8 mouse cellular contexts compared by ENCODE assay signal in the genomic region with DNA sequence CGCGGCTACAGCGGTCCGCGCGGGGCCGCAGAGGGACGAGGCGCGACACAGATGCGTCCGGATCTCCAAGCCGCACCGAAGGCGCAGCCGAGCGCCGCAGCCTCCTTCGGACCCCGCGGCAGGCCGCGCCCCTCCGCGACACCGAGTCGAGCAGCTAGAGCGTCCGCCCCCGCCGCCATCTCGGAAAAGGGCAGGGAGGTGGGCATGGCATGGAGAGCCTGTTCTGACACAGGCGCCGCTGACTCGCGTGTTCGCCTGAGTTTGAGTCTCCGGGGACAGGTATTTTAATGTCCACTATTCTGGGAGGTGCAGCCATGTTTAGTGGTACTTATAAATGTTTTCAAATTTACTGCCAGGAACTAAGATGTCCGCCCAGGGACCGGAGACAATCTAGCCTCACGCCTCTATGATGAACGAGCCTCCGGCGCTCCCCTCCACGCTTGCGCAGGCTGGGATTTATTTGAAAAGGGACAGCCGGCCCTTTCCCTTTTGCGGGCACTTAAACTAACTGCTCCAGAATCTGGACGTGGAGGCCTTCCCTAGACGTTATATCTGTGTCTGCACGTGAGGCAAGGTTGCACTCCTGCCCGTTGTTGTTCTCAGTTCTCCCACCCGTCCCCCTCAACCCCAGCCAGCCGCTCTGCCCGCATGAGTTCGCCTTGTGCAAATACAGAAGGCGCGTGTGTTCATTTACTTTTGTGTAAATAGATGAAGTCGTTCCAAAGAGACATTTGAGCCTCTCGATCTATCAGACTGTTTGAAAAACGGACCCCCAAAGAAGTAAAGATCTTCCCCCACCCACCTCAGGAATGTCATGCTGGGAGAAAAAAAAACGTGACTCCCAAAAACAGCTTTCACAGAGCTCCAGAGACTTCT. TPM values are rescaled to one million over a fixed set of nuclear protein-coding genes. Genes with fewer than 3 reads are reported as not detected.
DNase-seq lines count a peak whose midpoint lies in the region; ATAC-seq and TF ChIP-seq lines count a peak whose summit lies in the region.

No protein-coding gene starts in this region.

- no peaks in the 10 kb centered on the region for H3K27me3 ChIP-seq in forebrain, embryonic 14.5 days (replicated peaks; ENCODE audit: control insufficient read depth, insufficient read depth, low read length)
- H3K27me3 ChIP-seq in liver, postnatal 0 days (ENCODE audit: insufficient read depth, low read length): no peaks in the 10 kb centered on the region
- H3K27me3 ChIP-seq in neural tube, embryonic 13.5 days: no peaks in the 10 kb centered on the region

- peak; percentile 95 for ATAC-seq in forebrain, embryonic 14.5 days
- ATAC-seq in liver, postnatal 0 days: peak; percentile 92
- ATAC-seq in neural tube, embryonic 13.5 days (ENCODE audit: low read depth): peak; percentile 90

- H3K27ac ChIP-seq in ES-E14 (ENCODE audit: insufficient read depth, low read depth, low read length, poor library complexity, severe bottlenecking): peak overlapping the region; percentile 80
- peak overlapping the region; percentile 87 for H3K27ac ChIP-seq in forebrain, embryonic 14.5 days (ENCODE audit: low read depth, low read length)
- H3K27ac ChIP-seq in liver, postnatal 0 days (ENCODE audit: low read depth): peak overlapping the region; percentile 88
- peak overlapping the region; percentile 87 for H3K27ac ChIP-seq in neural tube, embryonic 13.5 days (replicated peaks)

- H3K9me3 ChIP-seq in ES-E14 (ENCODE audit: control insufficient read depth, insufficient read depth, low read depth, low read length): no peaks in the 10 kb centered on the region
- H3K9me3 ChIP-seq in forebrain, embryonic 14.5 days (replicated peaks; ENCODE audit: control insufficient read depth, low read length): no peaks in the 10 kb centered on the region
- H3K9me3 ChIP-seq in liver, postnatal 0 days (ENCODE audit: low read length): no peaks in the 10 kb centered on the region
- no peaks in the 10 kb centered on the region for H3K9me3 ChIP-seq in neural tube, embryonic 13.5 days

- TF ChIP-seq CTCF in liver, postnatal 0 days (IDR thresholded peaks at IDR 0.05; ENCODE audit: low read depth): 0 out of 2 replicates have a peak, but pooled peaks have one; percentile 1

- H3K4me1 ChIP-seq in ES-E14 (ENCODE audit: control insufficient read depth in 2 of 2, insufficient read depth in 2 of 2, low read length in 2 of 2, poor library complexity in 1 of 2): peaks cover 0 to 8% of the 10 kb centered on the region in 2 experiments; a peak in 1 of 4 replicates
- peaks cover 8% of the 10 kb centered on the region for H3K4me1 ChIP-seq in forebrain, embryonic 14.5 days (ENCODE audit: control insufficient read depth, insufficient read depth, low read length)
- peaks cover 16% of the 10 kb centered on the region for H3K4me1 ChIP-seq in liver, postnatal 0 days (ENCODE audit: insufficient read depth)
- peaks cover 36% of the 10 kb centered on the region for H3K4me1 ChIP-seq in neural tube, embryonic 13.5 days (replicated peaks)

- H3K9ac ChIP-seq in ES-E14 (ENCODE audit: insufficient read depth, low read depth, low read length, poor library complexity, severe bottlenecking): peak overlapping the region; percentile 86
- H3K9ac ChIP-seq in forebrain, embryonic 14.5 days (ENCODE audit: low read length): peak overlapping the region; percentile 97
- H3K9ac ChIP-seq in liver, postnatal 0 days (replicated peaks): peak overlapping the region; percentile 86
- peak overlapping the region; percentile 84 for H3K9ac ChIP-seq in neural tube, embryonic 13.5 days

- intact Hi-C loops in heart, postnatal 14 days (cut with DNase I): no loop called here

- WGBS in forebrain, embryonic 14.5 days: under 1% methylated on average over 62 of the region's 62 CpGs
- under 1% methylated on average over 62 of the region's 62 CpGs for WGBS in large intestine, adult 2 months
- WGBS in liver, postnatal 0 days (ENCODE audit: insufficient replicate concordance): under 1% methylated on average over 43 of the region's 62 CpGs
- WGBS in neural tube, embryonic 13.5 days: under 1% methylated on average over 60 of the region's 62 CpGs

- peak overlapping the region; percentile 81 to 88 for H3K4me3 ChIP-seq in ES-E14 (ENCODE audit: insufficient read depth in 1 of 2, low read depth in 1 of 2, low read length in 2 of 2, poor library complexity in 1 of 2, severe bottlenecking in 1 of 2)
- peak overlapping the region; percentile 99 for H3K4me3 ChIP-seq in forebrain, embryonic 14.5 days (ENCODE audit: low read depth, low read length)
- H3K4me3 ChIP-seq in liver, postnatal 0 days (ENCODE audit: low read depth, low read length): peak overlapping the region; percentile 83
- H3K4me3 ChIP-seq in neural tube, embryonic 13.5 days: peak overlapping the region; percentile 95

- H3K4me2 ChIP-seq in forebrain, embryonic 14.5 days (ENCODE audit: low read length): peak overlapping the region; percentile 73
- H3K4me2 ChIP-seq in liver, postnatal 0 days (ENCODE audit: low read depth, low read length): peak overlapping the region; percentile 95
- H3K4me2 ChIP-seq in neural tube, embryonic 13.5 days: peak overlapping the region; percentile 78

- DNase-seq in ES-E14 (ENCODE audit: low read depth, low spot score): peak; percentile 86
- peak; percentile 81 for DNase-seq in cerebellum, adult 11 months
- DNase-seq in forebrain, embryonic 14.5 days (ENCODE audit: low spot score): peak; percentile 94
- DNase-seq in heart, postnatal 14 days: peak; percentile 92 to 93
- DNase-seq in large intestine, adult 2 months (ENCODE audit: low read depth, low spot score): peak; percentile 67
- peak; percentile 92 for DNase-seq in liver, postnatal 0 days
- peak; percentile 91 for DNase-seq in telencephalon, adult 2 months (ENCODE audit: low read depth, low spot score)

- TF ChIP-seq EP300 in liver, postnatal 0 days (IDR thresholded peaks at IDR 0.05; ENCODE audit: low read depth): peak; percentile 60; the same call in 1 of the 2 replicates

- in situ Hi-C loops in ES-E14 (cut with MboI; ENCODE audit: low sequenced_read_pairs in 2 of 2, unreplicated experiment in 2 of 2): no loop called here

- peaks cover 16% of the 10 kb centered on the region for H3K36me3 ChIP-seq in ES-E14 (ENCODE audit: control insufficient read depth, insufficient read depth, low read length, poor library complexity, severe bottlenecking)
- H3K36me3 ChIP-seq in forebrain, embryonic 14.5 days (ENCODE audit: control insufficient read depth, insufficient read depth, low read length): peaks cover 24% of the 10 kb centered on the region
- H3K36me3 ChIP-seq in liver, postnatal 0 days (replicated peaks; ENCODE audit: insufficient read depth, low read length): peaks cover 10% of the 10 kb centered on the region
- peaks cover 27% of the 10 kb centered on the region for H3K36me3 ChIP-seq in neural tube, embryonic 13.5 days

TF ChIP-seq in ES-E14, 5 proteins besides CTCF, POLR2A, EP300 and RAD21:
- peak; percentile 90 for TF ChIP-seq ZNF384 (IDR thresholded peaks at IDR 0.05; ENCODE audit: low read depth, low read length)
- no peak for TF ChIP-seq ZC3H11A (IDR thresholded peaks at IDR 0.05; ENCODE audit: borderline replicate concordance, low read depth, low read length)
- peak; percentile 90 for TF ChIP-seq HCFC1 (IDR thresholded peaks at IDR 0.05; ENCODE audit: borderline replicate concordance, insufficient read depth, low read length)
TF ChIP-seq in ES-E14: peak in this region for 2.

RNA-seq across cellular contexts. Expression of a gene that starts 3.5 kb away (rescaled TPM):
- total RNA-seq in ES-E14 (2012; rRNA removed): 100 and 121 TPM in 2 replicates
- 138 and 153 TPM in 2 replicates for polyA plus RNA-seq in forebrain, embryonic 14.5 days (2014; fragmentation: Nextera tagmentation; extraction: Ambion mirVana)
- total RNA-seq in heart, postnatal 14 days (2021): 10 to 100 TPM; 41.5 to 45.4 TPM
- 235 and 348 TPM in 2 replicates for polyA plus RNA-seq in large intestine, adult 2 months (2012; rRNA removed)
- 64.4 and 67.4 TPM in 2 replicates for polyA plus RNA-seq in liver, postnatal 0 days (2015; fragmentation: Nextera tagmentation; extraction: Ambion mirVana)
- 177 and 178 TPM in 2 replicates for polyA plus RNA-seq in neural tube, embryonic 13.5 days (2015; fragmentation: Nextera tagmentation; extraction: Ambion mirVana)

RNA-seq across cellular contexts. Expression of a gene that starts 24.4 kb away (rescaled TPM):
- 0.22 and 0.37 TPM in 2 replicates for total RNA-seq in ES-E14 (2012; rRNA removed)
- polyA plus RNA-seq in forebrain, embryonic 14.5 days (2014; fragmentation: Nextera tagmentation; extraction: Ambion mirVana): not detected in 2 replicates
- not detected for total RNA-seq in heart, postnatal 14 days (2021)
- 0.11 TPM in 2 replicates for polyA plus RNA-seq in large intestine, adult 2 months (2012; rRNA removed)
- 0.06 TPM in 1 of 2 replicates, not detected in the other for polyA plus RNA-seq in liver, postnatal 0 days (2015; fragmentation: Nextera tagmentation; extraction: Ambion mirVana)
- not detected in 2 replicates for polyA plus RNA-seq in neural tube, embryonic 13.5 days (2015; fragmentation: Nextera tagmentation; extraction: Ambion mirVana)

RNA-seq across cellular contexts. Expression of a gene that starts 40.3 kb away (rescaled TPM):
- total RNA-seq in ES-E14 (2012; rRNA removed): 2.1 and 2.3 TPM in 2 replicates
- 2.2 and 2.7 TPM in 2 replicates for polyA plus RNA-seq in forebrain, embryonic 14.5 days (2014; fragmentation: Nextera tagmentation; extraction: Ambion mirVana)
- 1 to 10 TPM; 2.6 to 2.7 TPM for total RNA-seq in heart, postnatal 14 days (2021)
- polyA plus RNA-seq in large intestine, adult 2 months (2012; rRNA removed): 5.2 and 21.8 TPM in 2 replicates
- 15.5 and 17.4 TPM in 2 replicates for polyA plus RNA-seq in liver, postnatal 0 days (2015; fragmentation: Nextera tagmentation; extraction: Ambion mirVana)
- polyA plus RNA-seq in neural tube, embryonic 13.5 days (2015; fragmentation: Nextera tagmentation; extraction: Ambion mirVana): 3.7 and 6.1 TPM in 2 replicates

RNA-seq across cellular contexts. Expression of a gene that starts 56.6 kb away (rescaled TPM):
- total RNA-seq in ES-E14 (2012; rRNA removed): 106 and 117 TPM in 2 replicates
- 95.5 and 100 TPM in 2 replicates for polyA plus RNA-seq in forebrain, embryonic 14.5 days (2014; fragmentation: Nextera tagmentation; extraction: Ambion mirVana)
- 10 to 100 TPM; 41.2 to 42.9 TPM for total RNA-seq in heart, postnatal 14 days (2021)
- 217 and 229 TPM in 2 replicates for polyA plus RNA-seq in large intestine, adult 2 months (2012; rRNA removed)
- polyA plus RNA-seq in liver, postnatal 0 days (2015; fragmentation: Nextera tagmentation; extraction: Ambion mirVana): 29.2 and 29.8 TPM in 2 replicates
- 40.7 and 55.0 TPM in 2 replicates for polyA plus RNA-seq in neural tube, embryonic 13.5 days (2015; fragmentation: Nextera tagmentation; extraction: Ambion mirVana)

Comparison
In these comparisons a context has a peak if more than half of its experiments do, and no peak if none do; other contexts are left out.
1. Peak in every context shown above with its lines: DNase-seq, ATAC-seq, H3K4me3 ChIP-seq and H3K27ac ChIP-seq.